Mouse (Mus musculus) embryonic facial prominence, embryonic 14.5 days (tissue): ENCODE measurements around the gene Tubgcp5. TPM values are rescaled to one million over a fixed set of nuclear protein-coding genes. Genes with fewer than 3 reads are reported as not detected.

Experiments used
- ATAC-seq: fragments of 200-750 bp; cut with Nextera tagmentation; 2 replicates; pipeline ENCODE4 v1.8.0; 2017; ENCODE audit warnings: low read depth, moderate number of reproducible peaks, moderate TSS enrichment
- DNase-seq: peaks from one replicate; pipeline ENCODE4 v3.0.0-alpha.2; 2015; ENCODE audit warnings: low spot score
- H3K27ac ChIP-seq: fragments of 300-500 bp; sonication (generic); replicated peaks from 2 replicates; pipeline ENCODE4 v1.5.1; 2014; ENCODE audit warnings: low read depth, mild to moderate bottlenecking, low read length, moderate library complexity
- H3K27me3 ChIP-seq: fragments of 300-500 bp; sonication (generic); replicated peaks from 2 replicates; pipeline ENCODE4 v1.6.1; 2014; ENCODE audit warnings: low read length; ENCODE audit not compliant: control insufficient read depth, insufficient read depth
- H3K36me3 ChIP-seq: fragments of 300-500 bp; sonication (generic); 2 replicates; pipeline ENCODE4 v1.6.1; 2014; ENCODE audit warnings: low read length, mixed read lengths; ENCODE audit not compliant: control insufficient read depth, insufficient read depth
- H3K4me1 ChIP-seq: fragments of 300-500 bp; sonication (generic); 2 replicates; pipeline ENCODE4 v1.6.1; 2014; ENCODE audit warnings: antibody characterized with exemption, low read length; ENCODE audit not compliant: control insufficient read depth, insufficient read depth
- H3K4me2 ChIP-seq: fragments of 300-500 bp; sonication (generic); 2 replicates; pipeline ENCODE4 v1.6.1; 2014; ENCODE audit warnings: low read depth, mild to moderate bottlenecking, low read length, moderate library complexity, mixed read lengths
- H3K4me3 ChIP-seq: fragments of 300-500 bp; sonication (generic); 2 replicates; pipeline ENCODE4 v1.5.1; 2014; ENCODE audit warnings: low read depth, mild to moderate bottlenecking, low read length
- H3K9ac ChIP-seq: fragments of 300-500 bp; sonication (generic); 2 replicates; pipeline ENCODE4 v1.6.1; 2014; ENCODE audit warnings: low read depth, mild to moderate bottlenecking, low read length, moderate library complexity, mixed read lengths
- H3K9me3 ChIP-seq: fragments of 300-500 bp; sonication (generic); 2 replicates; pipeline ENCODE4 v1.6.1; 2016; ENCODE audit warnings: low read length; ENCODE audit not compliant: control insufficient read depth
- WGBS: fragments of 180-500 bp; shearing (Covaris S2); extraction: QIAGEN DNeasy Blood & Tissue Kit; methylation state at CpG from one replicate; pipeline ENCODE4 v1.1.7; 2014; 5-methylcytosine and 5-hydroxymethylcytosine counted together
- polyA plus RNA-seq: library from polyadenylated mRNA; unstranded; fragments of >200 nt; fragmentation: Nextera tagmentation; extraction: Ambion mirVana; gene quantifications from 2 replicates; pipeline ENCODE4 v1.2.1, GENCODE M21; 2014

Gene Tubgcp5
- polyA plus RNA-seq, 1 experiment from 2014 or later = 25.7 TPM

DNA sequence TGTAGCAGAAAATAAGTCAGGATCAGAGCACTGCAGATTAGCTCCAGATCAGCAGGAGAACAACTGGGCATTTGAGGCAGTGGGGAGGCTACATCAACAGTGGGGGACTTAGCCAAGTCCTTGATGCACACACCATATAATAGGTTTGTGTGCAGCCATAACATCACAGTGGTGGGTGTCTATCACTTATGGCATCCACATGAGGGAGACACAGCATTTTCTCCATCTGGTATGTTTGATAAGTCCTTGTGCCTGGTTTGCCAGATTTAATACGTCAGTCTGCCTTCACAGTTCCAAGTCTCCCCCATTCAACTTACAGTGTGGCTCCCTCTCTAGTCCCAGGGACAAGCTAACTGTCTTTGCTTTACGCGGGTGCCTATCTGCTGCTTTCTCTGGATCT, 1.7 kb upstream of the Tubgcp5 start:
- peaks cover 11% of the 10 kb centered on the region for H3K4me1 ChIP-seq
- no peak overlapping the region for H3K4me3 ChIP-seq
- H3K9ac ChIP-seq = no peak overlapping the region
- ATAC-seq (no peak), DNase-seq (no peak)
- no peaks in the 10 kb centered on the region for H3K27me3 ChIP-seq
- peaks cover 14% of the 10 kb centered on the region for H3K36me3 ChIP-seq
- 75% methylated on average over 3 of the region's 3 CpGs for WGBS
- no peak overlapping the region for H3K27ac ChIP-seq
- H3K9me3 ChIP-seq = no peaks in the 10 kb centered on the region
- no peak overlapping the region for H3K4me2 ChIP-seq

DNA sequence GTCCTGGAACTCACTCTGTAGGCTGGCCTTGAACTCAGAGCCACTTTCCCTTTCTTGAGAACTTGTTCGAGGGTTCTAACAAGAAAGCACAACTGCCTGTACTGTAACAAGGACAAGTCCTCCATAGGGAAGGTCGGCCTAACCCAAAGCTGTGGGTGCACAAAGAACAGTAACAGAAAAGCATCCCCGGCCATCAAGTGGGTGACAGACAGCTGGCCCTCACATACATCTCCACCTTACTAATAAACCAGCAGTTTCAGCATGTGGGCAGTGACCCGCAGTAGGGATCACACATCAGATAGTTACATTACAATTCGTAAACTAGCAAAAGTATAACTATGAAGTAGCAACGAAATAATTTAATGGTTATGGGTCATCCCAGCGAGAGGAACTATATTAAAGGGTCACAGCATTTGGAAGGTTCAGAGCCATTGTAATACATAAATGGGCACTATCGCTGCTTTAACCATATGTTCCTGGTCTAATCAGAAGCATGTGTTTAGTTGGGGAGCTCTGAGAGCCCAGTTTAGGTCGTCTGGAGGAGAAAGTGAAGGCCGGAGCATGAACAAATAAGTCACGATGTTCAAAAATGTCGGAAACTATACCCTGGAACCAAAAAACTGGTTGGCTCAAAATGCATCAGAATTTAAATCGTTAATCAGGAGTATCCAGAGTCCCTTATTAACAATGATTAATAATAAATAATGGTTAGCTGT, 560 bp upstream of the Tubgcp5 start:
- Histone ChIP-seq H3K27me3 (no peaks in the 10 kb centered on the region), H3K4me2 (peak overlapping the region; percentile 78), H3K27ac (peak overlapping the region; percentile 82), H3K4me3 (peak overlapping the region; percentile 79), H3K36me3 (peaks cover 25% of the 10 kb centered on the region), H3K9me3 (no peaks in the 10 kb centered on the region), H3K9ac (peak overlapping the region; percentile 95), H3K4me1 (peaks cover 11% of the 10 kb centered on the region)
- 30% methylated on average over 13 of the region's 13 CpGs for WGBS
- peak; percentile 5 for DNase-seq
- ATAC-seq = peak; percentile 14; the same call in 1 of the 2 replicates

DNA sequence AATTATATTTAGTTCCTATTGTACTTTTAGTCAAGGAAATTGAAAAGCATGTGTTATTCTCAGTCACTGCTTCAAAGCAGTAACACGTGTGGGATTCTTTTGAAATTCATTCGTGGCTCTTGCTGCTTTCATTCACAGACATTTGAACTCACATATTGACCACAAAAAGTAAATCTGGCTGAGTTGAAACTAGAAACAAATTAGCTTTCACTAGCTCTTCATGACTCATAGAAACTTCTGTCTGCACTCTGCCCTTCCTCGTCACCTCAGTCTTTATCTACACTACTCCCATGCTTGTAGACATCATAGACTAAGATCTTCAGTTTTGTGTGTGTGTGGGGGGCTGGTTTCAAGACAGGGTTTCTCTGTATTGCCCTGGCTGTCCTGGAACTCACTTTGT, 6.0 kb downstream of the Tubgcp5 start:
- H3K4me2 ChIP-seq = no peak overlapping the region
- no peaks in the 10 kb centered on the region for H3K9me3 ChIP-seq
- WGBS = 92% methylated on average over 3 of the region's 3 CpGs
- H3K4me1 ChIP-seq = peaks cover 2% of the 10 kb centered on the region
- ATAC-seq (no peak), DNase-seq (no peak)
- H3K4me3 ChIP-seq = no peak overlapping the region
- H3K36me3 ChIP-seq = peaks cover 84% of the 10 kb centered on the region
- no peak overlapping the region for H3K27ac ChIP-seq
- no peaks in the 10 kb centered on the region for H3K27me3 ChIP-seq
- no peak overlapping the region for H3K9ac ChIP-seq

DNA sequence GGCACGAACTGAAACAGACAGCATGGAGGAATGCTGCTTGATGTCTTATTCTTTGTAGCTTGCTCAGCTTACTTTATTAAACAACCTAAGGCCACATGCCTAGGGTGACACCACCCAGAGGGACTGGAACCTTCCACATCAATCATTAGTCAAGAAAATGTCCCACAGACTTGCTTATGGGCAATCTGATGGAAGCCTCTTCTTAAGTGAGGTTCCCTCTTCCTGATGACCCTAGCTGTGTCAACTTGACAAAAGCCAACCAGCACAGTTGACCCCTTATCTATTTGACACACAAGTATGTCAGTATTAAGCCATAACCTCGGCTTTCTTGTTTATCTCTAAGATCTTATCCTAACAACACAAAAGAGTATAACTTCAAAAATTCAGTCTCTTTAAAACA, 16.0 kb downstream of the Tubgcp5 start:
- no peak overlapping the region for H3K9ac ChIP-seq
- H3K4me1 ChIP-seq = no peaks in the 10 kb centered on the region
- DNase-seq (no peak), ATAC-seq (no peak)
- H3K27ac ChIP-seq = no peak overlapping the region
- H3K4me2 ChIP-seq = no peak overlapping the region
- 93% methylated on average over 2 of the region's 2 CpGs for WGBS
- no peaks in the 10 kb centered on the region for H3K27me3 ChIP-seq
- H3K9me3 ChIP-seq = no peaks in the 10 kb centered on the region
- H3K36me3 ChIP-seq = peaks cover 87% of the 10 kb centered on the region
- H3K4me3 ChIP-seq = no peak overlapping the region

DNA sequence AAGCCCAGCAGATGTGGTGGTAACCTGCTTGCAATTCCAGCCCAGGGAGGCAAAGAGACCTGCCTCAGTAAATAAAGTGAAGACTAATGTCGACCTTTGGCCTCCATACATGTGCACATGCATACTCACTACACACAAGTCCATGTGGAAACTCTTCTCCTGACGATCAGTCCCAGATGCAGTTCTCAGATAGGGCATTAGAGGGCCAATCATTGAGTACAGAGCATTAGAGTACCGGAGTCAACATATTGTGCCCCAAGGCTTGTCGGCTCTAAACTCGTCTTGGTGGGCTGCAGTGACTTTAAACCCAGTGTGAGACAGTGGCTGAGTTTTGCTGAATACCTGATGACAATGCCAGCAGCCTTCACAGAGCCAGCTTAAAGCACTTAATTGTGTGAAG, 30.5 kb downstream of the Tubgcp5 start:
- peaks cover 93% of the 10 kb centered on the region for H3K36me3 ChIP-seq
- H3K4me3 ChIP-seq = no peak overlapping the region
- no peak overlapping the region for H3K27ac ChIP-seq
- no peaks in the 10 kb centered on the region for H3K4me1 ChIP-seq
- 79% methylated on average over 5 of the region's 5 CpGs for WGBS
- H3K4me2 ChIP-seq = no peak overlapping the region
- DNase-seq (no peak), ATAC-seq (no peak)
- H3K27me3 ChIP-seq = no peaks in the 10 kb centered on the region
- H3K9me3 ChIP-seq = no peaks in the 10 kb centered on the region
- H3K9ac ChIP-seq = no peak overlapping the region

DNA sequence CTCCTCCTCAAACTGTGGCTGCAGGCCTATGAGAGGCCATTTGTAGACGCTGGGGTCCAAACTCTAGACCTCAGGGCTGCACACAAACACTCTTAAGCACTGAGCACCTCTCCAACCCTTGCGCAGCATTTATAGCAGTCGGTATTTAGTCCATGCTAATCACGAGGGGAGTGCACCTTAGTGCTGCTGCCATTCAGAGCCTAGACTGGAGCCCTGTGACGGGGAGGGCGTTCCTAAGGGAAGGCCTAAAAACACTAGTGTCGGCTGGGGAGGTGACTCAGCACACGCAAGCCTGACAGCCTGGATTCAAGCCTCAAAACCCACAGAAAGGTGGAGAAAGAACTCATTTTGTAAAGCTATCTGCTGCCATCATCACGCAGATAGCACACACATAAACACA, 33.6 kb downstream of the Tubgcp5 start:
- Histone ChIP-seq H3K36me3 (peaks cover 83% of the 10 kb centered on the region), H3K4me1 (no peaks in the 10 kb centered on the region), H3K27ac (no peak overlapping the region), H3K9me3 (no peaks in the 10 kb centered on the region), H3K4me2 (no peak overlapping the region), H3K27me3 (no peaks in the 10 kb centered on the region), H3K4me3 (no peak overlapping the region), H3K9ac (no peak overlapping the region)
- DNase-seq (no peak), ATAC-seq (no peak)
- WGBS = 89% methylated on average over 9 of the region's 9 CpGs

DNA sequence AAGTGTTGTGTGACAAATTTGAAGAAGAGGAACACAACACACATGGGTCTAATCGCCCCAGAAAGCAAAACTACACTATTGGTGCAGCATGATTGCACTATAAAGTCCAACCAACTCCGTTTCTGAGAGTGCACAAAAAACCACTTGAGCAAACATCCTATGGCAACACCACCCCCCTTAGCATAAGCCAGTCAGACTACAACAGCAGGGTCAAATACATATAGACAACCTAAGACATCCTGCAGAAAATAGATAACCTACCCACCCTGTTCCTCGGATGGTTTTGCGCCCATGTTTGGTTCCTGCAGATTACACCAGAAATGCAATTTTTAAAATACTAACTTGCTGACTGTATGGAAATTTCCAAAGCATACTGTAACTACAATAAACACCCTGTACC, 42.9 kb downstream of the Tubgcp5 start:
- peaks cover 5% of the 10 kb centered on the region; the same call in 1 of the 2 replicates for H3K4me1 ChIP-seq
- H3K4me3 ChIP-seq = no peak overlapping the region
- DNase-seq (no peak), ATAC-seq (no peak)
- H3K27me3 ChIP-seq = no peaks in the 10 kb centered on the region
- 81% methylated on average over 4 of the region's 4 CpGs for WGBS
- no peak overlapping the region for H3K27ac ChIP-seq
- H3K9ac ChIP-seq = no peak overlapping the region
- H3K4me2 ChIP-seq = no peak overlapping the region
- H3K36me3 ChIP-seq = peaks cover 10% of the 10 kb centered on the region
- H3K9me3 ChIP-seq = no peaks in the 10 kb centered on the region

DNA sequence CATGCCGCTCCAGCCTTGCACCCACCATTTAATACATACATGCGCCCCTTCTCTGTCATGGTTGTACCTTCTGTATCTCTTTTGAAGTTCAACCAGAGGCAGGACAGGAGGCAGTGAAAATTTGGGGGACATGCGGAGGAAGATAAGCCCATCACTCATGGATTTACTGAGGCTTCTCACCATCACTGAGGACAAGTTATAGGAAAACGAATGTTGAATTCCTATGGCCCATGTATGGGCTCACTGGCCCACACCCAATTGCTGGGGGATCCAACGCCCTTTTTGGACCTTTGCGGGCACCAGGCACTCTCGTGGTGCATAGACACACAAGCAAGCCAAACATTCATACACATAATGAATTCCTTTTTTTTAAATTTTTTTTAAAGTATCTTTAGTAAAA, 47.5 kb downstream of the Tubgcp5 start, which contains the start of gene Cyfip1:
Cyfip1 (plus strand) TSS at position 301 of the 400 bp plus-strand sequence.
- peak within 1 kb of the TSS; percentile 95 for H3K4me3 ChIP-seq
- no peaks in the 10 kb centered on the region for H3K36me3 ChIP-seq
- DNase-seq = no peak
- ATAC-seq = 0 out of 2 replicates have a peak, but pooled peaks have one; percentile 0
- H3K9me3 ChIP-seq = no peaks in the 10 kb centered on the region
- H3K9ac ChIP-seq = peak within 1 kb of the TSS; percentile 97
- WGBS = 50% methylated on average over 7 of the region's 7 CpGs
- peak within 1 kb of the TSS; percentile 97 for H3K27ac ChIP-seq
- H3K4me2 ChIP-seq = peak within 1 kb of the TSS; percentile 86
- H3K27me3 ChIP-seq = no peaks in the 10 kb centered on the region
- peaks cover 14% of the 10 kb centered on the region for H3K4me1 ChIP-seq

DNA sequence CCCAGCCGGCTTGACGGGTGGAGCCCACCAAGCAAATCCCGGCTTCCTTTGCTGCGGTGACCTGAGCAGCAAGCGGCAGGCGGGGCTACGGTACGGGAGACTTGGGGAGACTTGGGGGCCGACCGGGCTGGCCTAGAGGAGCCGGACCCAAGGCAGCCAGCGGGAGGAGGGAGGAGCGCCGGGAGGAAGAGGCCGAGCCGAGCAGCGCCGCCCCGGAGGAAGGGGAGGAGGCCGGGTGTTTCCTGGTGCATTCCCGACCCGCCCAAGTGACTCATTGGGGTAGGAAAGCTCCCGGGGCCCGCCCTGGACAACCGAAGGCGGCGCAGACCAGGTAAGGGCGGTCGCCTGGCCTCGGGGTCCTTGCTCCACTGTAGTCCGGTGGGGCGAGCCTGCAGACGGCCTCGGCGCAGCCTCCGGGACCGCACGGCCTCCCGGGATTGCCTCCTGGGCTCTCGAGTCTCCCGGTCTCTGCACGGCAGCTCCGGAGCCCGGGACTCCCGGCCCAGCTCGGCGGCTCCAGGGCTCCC, 48.1 kb downstream of the Tubgcp5 start:
- under 1% methylated on average over 30 of the region's 47 CpGs for WGBS
- H3K36me3 ChIP-seq = no peaks in the 10 kb centered on the region
- ATAC-seq = peak; percentile 97

More for the DNA sequence above, 48.1 kb downstream of the Tubgcp5 start:
- Histone ChIP-seq H3K9me3 (no peaks in the 10 kb centered on the region), H3K9ac (peak overlapping the region; percentile 97), H3K27me3 (no peaks in the 10 kb centered on the region), H3K4me1 (peaks cover 14% of the 10 kb centered on the region), H3K27ac (peak overlapping the region; percentile 97), H3K4me2 (peak overlapping the region; percentile 86), H3K4me3 (peak overlapping the region; percentile 95)
- peak; percentile 96 for DNase-seq
